ENCODE assay signal across 16 mouse cellular contexts in the genomic region with DNA sequence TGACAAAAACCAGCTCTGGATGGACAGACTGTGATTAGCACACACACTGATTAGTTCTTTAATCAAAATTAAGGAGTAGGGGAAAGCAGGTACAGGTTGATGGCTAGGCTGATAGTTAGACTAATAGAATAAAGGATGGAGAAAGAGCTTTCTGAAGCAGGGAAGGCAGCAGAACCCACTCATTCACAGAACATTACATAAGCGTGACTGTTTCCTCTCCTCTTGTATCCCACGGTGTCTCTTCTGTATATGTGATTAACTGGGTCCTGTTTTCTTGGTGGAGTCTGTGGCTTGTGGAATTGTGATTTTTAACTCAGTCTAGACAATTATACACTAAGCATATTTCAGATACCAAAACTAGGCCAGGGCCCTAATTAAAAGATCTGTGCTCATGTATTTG.
"Had no signal": no experiment of that assay in that cellular context is flagged by ENCODE, and none has a peak within 500 bp of the region (broad histone marks: within the 10 kb centered on the region; RNA-seq: fewer than 3 reads in every experiment).

No protein-coding gene starts in this region.

- DNase-seq: liver, postnatal 0 days; lung, adult 2 months; lung, postnatal 14 days; lung, postnatal 36 days; right cerebral cortex, postnatal 25 days; right cerebral cortex, postnatal 4 days; spleen, adult 18-20 months; thymus, adult 2 months; thymus, postnatal 25 days; thymus, postnatal 4 days had no signal

- H3K4me3 ChIP-seq: lung, embryonic 15.5 days; megakaryocyte, embryonic 14.5 days; midbrain, embryonic 13.5 days; midbrain, embryonic 15.5 days; neural tube, embryonic 12.5 days had no signal

- H3K27ac ChIP-seq: lung, embryonic 15.5 days; macrophage; midbrain, embryonic 13.5 days; midbrain, embryonic 15.5 days; neural tube, embryonic 12.5 days had no signal
